Mouse (Mus musculus) ES-E14 (cell line): ENCODE data around the gene Trim54. TPM values are rescaled to one million over a fixed set of nuclear protein-coding genes. Genes with fewer than 3 reads are reported as not detected.

Source experiments
- DNase-seq: peaks from one replicate; pipeline ENCODE4 v3.0.0-alpha.2; 2013; ENCODE audit warnings: low read depth, low spot score
- H3K27ac ChIP-seq: 2 replicates; pipeline ENCODE4 v1.5.1; 2012; ENCODE audit warnings: low read depth, mild to moderate bottlenecking, low read length, moderate library complexity, mixed read lengths; ENCODE audit not compliant: poor library complexity, insufficient read depth, severe bottlenecking
- H3K36me3 ChIP-seq: 2 replicates; pipeline ENCODE4 v1.6.1; 2012; ENCODE audit warnings: mild to moderate bottlenecking, low read length, moderate library complexity, mixed read lengths; ENCODE audit not compliant: control insufficient read depth, poor library complexity, insufficient read depth, severe bottlenecking
- H3K4me1 ChIP-seq, 2 experiments: fragments of 150-350 bp in 1 of 2; sonication (generic) in 1 of 2; 2 replicates each; pipeline ENCODE4 v1.6.1; 2012; ENCODE audit warnings: low read length in 2 of 2, mild to moderate bottlenecking in 1 of 2, mixed read lengths in 1 of 2; ENCODE audit not compliant: control insufficient read depth in 2 of 2, insufficient read depth in 2 of 2, poor library complexity in 1 of 2
- H3K4me3 ChIP-seq, 2 experiments: fragments of 150-350 bp in 1 of 2; sonication (generic) in 1 of 2; 2 replicates each; pipeline ENCODE4 v1.5.1; 2012; ENCODE audit warnings: low read length in 2 of 2, low read depth in 1 of 2, mild to moderate bottlenecking in 1 of 2, mixed read lengths in 1 of 2; ENCODE audit not compliant: insufficient read depth in 1 of 2, poor library complexity in 1 of 2, severe bottlenecking in 1 of 2
- H3K9ac ChIP-seq: 2 replicates; pipeline ENCODE4 v1.6.1; 2012; ENCODE audit warnings: low read depth, mild to moderate bottlenecking, low read length, mixed read lengths; ENCODE audit not compliant: poor library complexity, insufficient read depth, severe bottlenecking
- H3K9me3 ChIP-seq: fragments of 150-350 bp; sonication (generic); 2 replicates; pipeline ENCODE4 v1.6.1; 2012; ENCODE audit warnings: low read depth, mild to moderate bottlenecking, low read length; ENCODE audit not compliant: control insufficient read depth, insufficient read depth
- CHD2 ChIP-seq: IDR thresholded peaks from 2 replicates; pipeline ENCODE4 v1.6.1; 2014; ENCODE audit warnings: mild to moderate bottlenecking, low read depth, low read length, inconsistent platforms
- HCFC1 ChIP-seq: IDR thresholded peaks from 2 replicates; pipeline ENCODE4 v1.6.1; 2012; ENCODE audit warnings: low read length, inconsistent platforms, borderline replicate concordance; ENCODE audit not compliant: insufficient read depth
- MAFK ChIP-seq: IDR thresholded peaks from 2 replicates; pipeline ENCODE4 v1.6.1; 2014; ENCODE audit warnings: mild to moderate bottlenecking, low read depth, low read length, inconsistent platforms; ENCODE audit not compliant: insufficient read depth
- ZC3H11A ChIP-seq: IDR thresholded peaks from 2 replicates; pipeline ENCODE4 v1.6.1; 2012; ENCODE audit warnings: low read depth, mild to moderate bottlenecking, inconsistent platforms, low read length, borderline replicate concordance
- ZNF384 ChIP-seq: IDR thresholded peaks from 2 replicates; pipeline ENCODE4 v1.6.1; 2012; ENCODE audit warnings: low read depth, low read length, inconsistent platforms
- in situ Hi-C, 2 experiments: fragments of 600-800 bp; cut with MboI; formaldehyde crosslinking; loops; one replicate each; pipeline ENCODE4 v1.15.1; 2025; ENCODE audit warnings: low sequenced_read_pairs in 2 of 2, inconsistent platforms in 1 of 2; ENCODE audit not compliant: unreplicated experiment in 2 of 2
- total RNA-seq: library from RNA; depleted of rRNA; stranded (reverse); fragments of 300-350 nt; gene quantifications from 2 replicates; pipeline ENCODE4 v1.2.3, GENCODE M21; 2012

Trim54 gene
- total RNA-seq, 1 experiment: 2.3 TPM

GRCm38 (mm10) chr5:31087131-31087530, 29.4 kb upstream of the Trim54 start:
- in situ Hi-C loops: no loop called here
- no peaks in the 10 kb centered on the region for H3K9me3 ChIP-seq
- H3K4me1 ChIP-seq: peaks cover 0 to 2% of the 10 kb centered on the region in 2 experiments; a peak in 1 of 4 replicates
- H3K27ac ChIP-seq: no peak overlapping the region
- H3K36me3 ChIP-seq: no peaks in the 10 kb centered on the region
- DNase-seq: no peak
- H3K4me3 ChIP-seq: no peak overlapping the region
- no peak for TF ChIP-seq HCFC1
- no peak for TF ChIP-seq CHD2
- no peak for TF ChIP-seq ZC3H11A
- TF ChIP-seq ZNF384: no peak
- TF ChIP-seq MAFK: no peak
- H3K9ac ChIP-seq: no peak overlapping the region

- in situ Hi-C loops: no loop called here
- Histone ChIP-seq H3K4me3 (peak overlapping the region; percentile 71 to 92), H3K27ac (no peak overlapping the region), H3K4me1 (peaks cover 2 to 8% of the 10 kb centered on the region in 2 experiments; a peak in 2 of 4 replicates), H3K9ac (peak overlapping the region; percentile 61), H3K36me3 (no peaks in the 10 kb centered on the region), H3K9me3 (no peaks in the 10 kb centered on the region)
- DNase-seq: no peak
- TF ChIP-seq CHD2 (no peak), ZC3H11A (no peak), HCFC1 (no peak)
Measured at GRCm38 (mm10) chr5:31092231-31092975, 24.1 kb upstream of the Trim54 start.

GRCm38 (mm10) chr5:31093151-31094041, 23.1 kb upstream of the Trim54 start:
- H3K9me3 ChIP-seq: no peaks in the 10 kb centered on the region
- in situ Hi-C loops: no loop called here
- no peak overlapping the region for H3K27ac ChIP-seq
- H3K9ac ChIP-seq: peak overlapping the region; percentile 61
- DNase-seq: no peak
- H3K4me3 ChIP-seq: peak overlapping the region; percentile 71 to 92
- TF ChIP-seq MAFK: no peak
- TF ChIP-seq ZNF384: no peak
- no peak for TF ChIP-seq CHD2
- TF ChIP-seq HCFC1: no peak
- no peak for TF ChIP-seq ZC3H11A
- peaks cover 2 to 8% of the 10 kb centered on the region in 2 experiments; a peak in 2 of 4 replicates for H3K4me1 ChIP-seq
- H3K36me3 ChIP-seq: no peaks in the 10 kb centered on the region

- no peaks in the 10 kb centered on the region for H3K9me3 ChIP-seq
- no peak for DNase-seq
- H3K4me1 ChIP-seq: peaks cover 2 to 6% of the 10 kb centered on the region in 2 experiments; a peak in 2 of 4 replicates
- TF ChIP-seq HCFC1 (no peak), ZC3H11A (no peak), CHD2 (no peak), ZNF384 (no peak), MAFK (no peak)
- in situ Hi-C loops: no loop called here
- no peaks in the 10 kb centered on the region for H3K36me3 ChIP-seq
- peak overlapping the region; percentile 36; the same call in 1 of the 2 replicates for H3K9ac ChIP-seq
- H3K4me3 ChIP-seq: peak overlapping the region; percentile 71 to 92; a peak in 3 of 4 replicates
- no peak overlapping the region for H3K27ac ChIP-seq
Measured at GRCm38 (mm10) chr5:31094100-31094798, 22.3 kb upstream of the Trim54 start.
